Mouse (Mus musculus) hindbrain, embryonic 12.5 days (tissue): ENCODE results near the gene Kcp. TPM values are rescaled to one million over a fixed set of nuclear protein-coding genes. Genes with fewer than 3 reads are reported as not detected.

ENCODE experiments used
- ATAC-seq: fragments of 200-750 bp; cut with Nextera tagmentation; 2 replicates; pipeline ENCODE4 v1.8.0; 2017; ENCODE audit warnings: moderate TSS enrichment; ENCODE audit not compliant: low FRiP score
- H3K27ac ChIP-seq: fragments of 300-500 bp; sonication (generic); 2 replicates; pipeline ENCODE4 v1.5.1; 2016; ENCODE audit warnings: mild to moderate bottlenecking
- H3K27me3 ChIP-seq: fragments of 300-500 bp; sonication (generic); 2 replicates; pipeline ENCODE4 v1.6.1; 2016; ENCODE audit warnings: mild to moderate bottlenecking
- H3K36me3 ChIP-seq: fragments of 300-500 bp; sonication (generic); 2 replicates; pipeline ENCODE4 v1.6.1; 2016; ENCODE audit warnings: mild to moderate bottlenecking
- H3K4me1 ChIP-seq: fragments of 300-500 bp; sonication (generic); 2 replicates; pipeline ENCODE4 v1.6.1; 2016
- H3K4me2 ChIP-seq: fragments of 300-500 bp; sonication (generic); replicated peaks from 2 replicates; pipeline ENCODE4 v1.6.1; 2016; ENCODE audit warnings: mild to moderate bottlenecking
- H3K4me3 ChIP-seq: fragments of 300-500 bp; sonication (generic); 2 replicates; pipeline ENCODE4 v1.5.1; 2016; ENCODE audit warnings: mild to moderate bottlenecking
- H3K9ac ChIP-seq: fragments of 300-500 bp; sonication (generic); 2 replicates; pipeline ENCODE4 v1.6.1; 2016; ENCODE audit warnings: mild to moderate bottlenecking, moderate library complexity
- H3K9me3 ChIP-seq: fragments of 300-500 bp; sonication (generic); replicated peaks from 2 replicates; pipeline ENCODE4 v1.6.1; 2016; ENCODE audit warnings: mild to moderate bottlenecking
- WGBS: fragments of 180-500 bp; shearing (Covaris S2); methylation state at CpG from one replicate; pipeline ENCODE4 v1.1.7; 2016; 5-methylcytosine and 5-hydroxymethylcytosine counted together
- polyA plus RNA-seq: library from polyadenylated mRNA; unstranded; fragments of >200 nt; fragmentation: Nextera tagmentation; extraction: Ambion mirVana; gene quantifications from 2 replicates; pipeline ENCODE4 v1.2.1, GENCODE M21; 2016

Kcp gene
- polyA plus RNA-seq: 22.0 and 24.7 TPM in 2 replicates

- H3K36me3 ChIP-seq: no peaks in the 10 kb centered on the region
- WGBS: under 1% methylated on average over 44 of the region's 47 CpGs
- H3K9ac ChIP-seq: peak within 1 kb of the TSS; percentile 62
- ATAC-seq: peak; percentile 69
- no peaks in the 10 kb centered on the region for H3K9me3 ChIP-seq
- H3K4me1 ChIP-seq: peaks cover 9% of the 10 kb centered on the region
- peak within 1 kb of the TSS; percentile 65 for H3K4me2 ChIP-seq
- H3K4me3 ChIP-seq: peak within 1 kb of the TSS; percentile 49
- peaks cover 58% of the 10 kb centered on the region for H3K27me3 ChIP-seq
- no peak within 1 kb of the TSS for H3K27ac ChIP-seq
These were observed at the start of gene Kcp for GRCm38 (mm10) chr6:29507447-29508309. Kcp (minus strand) TSS chr6:29507952.

GRCm38 (mm10) chr6:29557112-29557511, 49.4 kb upstream of the Kcp start:
- ATAC-seq: no peak
- peaks cover 78% of the 10 kb centered on the region for H3K36me3 ChIP-seq
- no peak overlapping the region for H3K4me2 ChIP-seq
- H3K9ac ChIP-seq: no peak overlapping the region
- no peaks in the 10 kb centered on the region for H3K9me3 ChIP-seq
- H3K27me3 ChIP-seq: no peaks in the 10 kb centered on the region
- no peak overlapping the region for H3K27ac ChIP-seq
- H3K4me3 ChIP-seq: no peak overlapping the region
- WGBS: 93% methylated on average over 2 of the region's 2 CpGs
- H3K4me1 ChIP-seq: no peaks in the 10 kb centered on the region

GRCm38 (mm10) chr6:29552526-29552925, 44.8 kb upstream of the Kcp start:
- Histone ChIP-seq H3K4me3 (no peak overlapping the region), H3K36me3 (peaks cover 87% of the 10 kb centered on the region), H3K4me1 (no peaks in the 10 kb centered on the region), H3K27me3 (no peaks in the 10 kb centered on the region), H3K9ac (no peak overlapping the region), H3K27ac (no peak overlapping the region), H3K9me3 (no peaks in the 10 kb centered on the region), H3K4me2 (no peak overlapping the region)
- 87% methylated on average over 2 of the region's 2 CpGs for WGBS
- no peak for ATAC-seq

DNA sequence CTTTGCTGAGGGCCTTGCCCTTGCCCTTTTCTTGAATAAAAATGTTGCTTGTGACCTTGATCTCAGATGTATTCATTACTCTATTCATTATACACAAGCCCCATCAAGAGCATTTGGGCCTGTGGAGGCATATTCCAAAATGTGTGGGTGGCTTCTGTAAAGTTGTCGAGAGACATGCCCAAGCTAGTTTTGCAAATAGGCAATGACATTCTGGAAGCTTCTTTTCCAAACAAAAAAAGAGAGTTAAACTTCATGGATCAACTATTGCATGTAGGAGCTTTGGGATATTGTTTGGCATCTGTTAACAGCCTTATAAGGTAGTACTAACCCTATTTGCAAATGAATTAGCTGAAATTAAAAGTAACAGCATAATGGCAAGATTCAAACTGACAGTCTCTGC, 40.3 kb upstream of the Kcp start:
- 98% methylated on average over 1 of the region's 1 CpGs for WGBS
- H3K9me3 ChIP-seq: no peaks in the 10 kb centered on the region
- H3K4me2 ChIP-seq: no peak overlapping the region
- H3K27ac ChIP-seq: no peak overlapping the region
- H3K4me1 ChIP-seq: no peaks in the 10 kb centered on the region
- ATAC-seq: no peak
- H3K27me3 ChIP-seq: no peaks in the 10 kb centered on the region
- peaks cover 88% of the 10 kb centered on the region for H3K36me3 ChIP-seq
- H3K4me3 ChIP-seq: no peak overlapping the region
- H3K9ac ChIP-seq: no peak overlapping the region

DNA sequence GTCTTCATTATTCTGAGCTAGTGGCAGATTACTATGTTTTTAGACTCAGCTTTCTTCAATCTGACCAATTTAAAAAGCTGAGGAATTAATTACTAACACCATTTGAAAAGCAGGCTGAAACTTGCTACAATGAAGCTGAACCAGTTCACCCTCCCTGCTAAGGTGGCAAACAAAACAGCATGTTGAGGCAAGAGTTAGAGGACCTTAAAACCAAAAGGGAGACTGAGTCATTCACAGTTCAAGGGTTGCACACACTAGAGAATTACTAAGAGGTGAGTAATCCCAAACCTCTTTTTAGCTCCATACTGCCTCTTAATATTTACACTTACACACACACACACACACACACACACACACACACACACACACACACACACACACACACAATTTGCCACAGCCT, 39.8 kb upstream of the Kcp start:
- Histone ChIP-seq H3K9me3 (no peaks in the 10 kb centered on the region), H3K9ac (no peak overlapping the region), H3K27me3 (no peaks in the 10 kb centered on the region), H3K4me3 (no peak overlapping the region), H3K4me1 (no peaks in the 10 kb centered on the region), H3K27ac (no peak overlapping the region), H3K36me3 (peaks cover 88% of the 10 kb centered on the region), H3K4me2 (no peak overlapping the region)
- no peak for ATAC-seq

DNA sequence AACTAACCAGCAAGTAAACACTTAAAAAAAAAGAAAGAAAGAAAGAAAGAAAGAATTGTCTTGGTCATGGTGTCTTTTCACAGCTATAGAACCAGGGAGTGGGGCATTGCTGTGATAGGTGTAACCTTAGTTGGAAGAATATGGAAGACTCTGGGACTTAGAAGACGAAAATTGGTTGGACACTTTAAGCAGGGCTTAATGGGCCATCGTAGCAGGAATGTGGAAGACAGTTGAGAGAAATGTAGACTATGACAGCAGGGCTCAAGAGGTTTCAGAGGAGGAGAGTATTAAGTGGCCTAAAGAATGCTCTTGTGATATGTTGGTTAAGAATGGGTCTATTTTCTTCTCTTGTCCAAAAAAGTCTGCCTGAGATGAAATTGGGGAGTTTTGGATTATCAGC, 37.9 kb upstream of the Kcp start:
- Histone ChIP-seq H3K4me2 (no peak overlapping the region), H3K27me3 (no peaks in the 10 kb centered on the region), H3K4me1 (no peaks in the 10 kb centered on the region), H3K36me3 (peaks cover 86% of the 10 kb centered on the region), H3K9me3 (no peaks in the 10 kb centered on the region), H3K27ac (no peak overlapping the region), H3K9ac (no peak overlapping the region), H3K4me3 (no peak overlapping the region)
- no peak for ATAC-seq
- 99% methylated on average over 2 of the region's 2 CpGs for WGBS

- no peak for ATAC-seq
- 96% methylated on average over 1 of the region's 1 CpGs for WGBS
- no peaks in the 10 kb centered on the region for H3K9me3 ChIP-seq
These were observed 33.2 kb upstream of the Kcp start for GRCm38 (mm10) chr6:29540956-29541355.

GRCm38 (mm10) chr6:29540223-29540622, 32.5 kb upstream of the Kcp start:
- no peak overlapping the region for H3K27ac ChIP-seq
- H3K4me1 ChIP-seq: no peaks in the 10 kb centered on the region
- no peaks in the 10 kb centered on the region for H3K27me3 ChIP-seq
- H3K36me3 ChIP-seq: peaks cover 61% of the 10 kb centered on the region
- H3K9me3 ChIP-seq: no peaks in the 10 kb centered on the region
- H3K4me2 ChIP-seq: no peak overlapping the region
- 78% methylated on average over 6 of the region's 6 CpGs for WGBS
- H3K4me3 ChIP-seq: no peak overlapping the region
- no peak overlapping the region for H3K9ac ChIP-seq
- ATAC-seq: no peak

More at GRCm38 (mm10) chr6:29540956-29541355, 33.2 kb upstream of the Kcp start:
- H3K9ac ChIP-seq: no peak overlapping the region
- H3K27ac ChIP-seq: no peak overlapping the region
- no peak overlapping the region for H3K4me2 ChIP-seq
- no peak overlapping the region for H3K4me3 ChIP-seq
- H3K36me3 ChIP-seq: peaks cover 68% of the 10 kb centered on the region
- H3K4me1 ChIP-seq: no peaks in the 10 kb centered on the region
- no peaks in the 10 kb centered on the region for H3K27me3 ChIP-seq

- 89% methylated on average over 8 of the region's 8 CpGs for WGBS
- H3K36me3 ChIP-seq: peaks cover 54% of the 10 kb centered on the region
- no peak overlapping the region for H3K9ac ChIP-seq
- H3K27me3 ChIP-seq: no peaks in the 10 kb centered on the region
- H3K4me2 ChIP-seq: no peak overlapping the region
- ATAC-seq: no peak
- H3K4me1 ChIP-seq: no peaks in the 10 kb centered on the region
- no peak overlapping the region for H3K27ac ChIP-seq
- H3K4me3 ChIP-seq: no peak overlapping the region
- no peaks in the 10 kb centered on the region for H3K9me3 ChIP-seq
These were observed 31.8 kb upstream of the Kcp start for GRCm38 (mm10) chr6:29539502-29539901.

DNA sequence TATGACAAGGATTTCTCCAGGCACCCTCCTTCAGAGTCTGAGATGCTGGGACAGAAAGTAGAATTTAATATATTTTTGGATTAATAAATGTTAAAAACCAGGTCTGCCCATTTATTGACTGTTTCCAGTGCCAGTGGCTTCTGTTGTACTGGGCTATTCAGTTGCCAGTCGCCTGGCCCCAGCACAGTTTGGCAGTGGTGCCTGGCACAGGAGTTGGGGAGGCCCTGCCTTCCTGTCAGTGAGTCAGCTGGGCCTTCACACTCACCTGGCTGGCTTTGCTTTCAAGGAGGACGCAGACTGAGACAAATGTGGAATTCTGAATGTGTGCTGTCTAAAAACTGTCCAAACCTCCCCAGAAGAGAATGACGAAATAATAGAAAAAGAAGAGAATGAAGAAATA, 29.5 kb upstream of the Kcp start:
- no peak overlapping the region for H3K27ac ChIP-seq
- no peak overlapping the region for H3K4me2 ChIP-seq
- H3K4me1 ChIP-seq: no peaks in the 10 kb centered on the region
- H3K4me3 ChIP-seq: no peak overlapping the region
- H3K9ac ChIP-seq: no peak overlapping the region
- H3K36me3 ChIP-seq: peaks cover 31% of the 10 kb centered on the region
- no peaks in the 10 kb centered on the region for H3K9me3 ChIP-seq
- 88% methylated on average over 3 of the region's 3 CpGs for WGBS
- ATAC-seq: no peak
- H3K27me3 ChIP-seq: no peaks in the 10 kb centered on the region

DNA sequence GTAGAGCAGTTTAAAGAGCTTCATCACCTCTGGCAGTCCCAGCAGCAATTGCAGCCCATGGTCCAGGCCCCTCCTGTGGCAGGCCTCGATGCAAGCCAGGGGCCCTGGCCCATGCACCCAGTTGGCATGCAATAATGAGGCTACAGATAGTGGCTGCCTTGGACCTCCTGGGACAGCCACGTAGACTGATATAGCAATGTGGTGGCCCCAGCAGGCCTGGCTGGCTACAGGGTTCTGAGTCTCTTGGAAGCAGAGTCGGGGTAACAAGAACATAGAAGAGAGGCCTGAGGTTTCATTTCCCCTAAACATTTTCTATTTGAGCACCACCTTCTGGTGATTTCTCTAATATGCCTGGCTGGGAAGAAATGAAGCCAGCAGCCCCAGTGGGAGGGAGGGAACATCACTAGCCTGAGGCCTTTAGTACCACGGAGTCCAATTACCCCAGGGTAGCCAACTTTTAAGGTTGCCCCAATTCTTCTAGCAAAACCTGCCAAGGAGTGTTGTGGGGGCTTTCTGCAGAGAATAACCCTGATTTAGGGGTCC, 29.0 kb upstream of the Kcp start:
- Histone ChIP-seq H3K9ac (no peak overlapping the region), H3K36me3 (peaks cover 26% of the 10 kb centered on the region), H3K27ac (no peak overlapping the region), H3K4me1 (no peaks in the 10 kb centered on the region), H3K4me3 (no peak overlapping the region), H3K9me3 (no peaks in the 10 kb centered on the region), H3K4me2 (no peak overlapping the region), H3K27me3 (no peaks in the 10 kb centered on the region)
- whole genome bisulfite sequencing: 76% methylated on average over 4 of the region's 4 CpGs
- no peak for ATAC-seq

GRCm38 (mm10) chr6:29535316-29535715, 27.6 kb upstream of the Kcp start:
- Histone ChIP-seq H3K27ac (no peak overlapping the region), H3K9ac (no peak overlapping the region), H3K4me2 (no peak overlapping the region), H3K4me3 (no peak overlapping the region), H3K27me3 (peaks cover 10% of the 10 kb centered on the region), H3K9me3 (no peaks in the 10 kb centered on the region), H3K36me3 (peaks cover 16% of the 10 kb centered on the region; the same call in 1 of the 2 replicates), H3K4me1 (no peaks in the 10 kb centered on the region)
- WGBS: 73% methylated on average over 6 of the region's 6 CpGs
- ATAC-seq: no peak

GRCm38 (mm10) chr6:29530050-29530449, 22.3 kb upstream of the Kcp start:
- H3K4me1 ChIP-seq: peaks cover 28% of the 10 kb centered on the region
- H3K36me3 ChIP-seq: no peaks in the 10 kb centered on the region
- no peak overlapping the region for H3K4me3 ChIP-seq
- H3K9me3 ChIP-seq: peaks cover 4% of the 10 kb centered on the region; the same call in 1 of the 2 replicates
- no peak for ATAC-seq
- no peak overlapping the region for H3K27ac ChIP-seq
- WGBS: 51% methylated on average over 4 of the region's 4 CpGs
- no peak overlapping the region for H3K9ac ChIP-seq
- peaks cover 56% of the 10 kb centered on the region for H3K27me3 ChIP-seq
- H3K4me2 ChIP-seq: no peak overlapping the region
